Mouse (Mus musculus) MEL (cell line): ENCODE data around the gene Tmem165. TPM values are rescaled to one million over a fixed set of nuclear protein-coding genes. Genes with fewer than 3 reads are reported as not detected.

ENCODE experiments used
- DNase-seq: peaks from one replicate; pipeline ENCODE4 v3.0.0; 2011; ENCODE audit warnings: low read depth, low spot score
- H3K27ac ChIP-seq: 2 replicates; pipeline ENCODE4 v1.5.1; 2012; ENCODE audit warnings: low read depth, mild to moderate bottlenecking, control low read depth, low read length, moderate library complexity; ENCODE audit not compliant: control insufficient read depth
- H3K27me3 ChIP-seq, 2 experiments: fragments of 150-350 bp in 1 of 2; sonication (generic) in 1 of 2; 2 replicates each; pipeline ENCODE4 v1.6.1; 2012; ENCODE audit warnings: low read length in 2 of 2, mild to moderate bottlenecking in 2 of 2, improper control_type of control experiment in 1 of 2, moderate library complexity in 1 of 2; ENCODE audit not compliant: insufficient read depth in 2 of 2, control insufficient read depth in 1 of 2
- H3K36me3 ChIP-seq, 2 experiments: 2 replicates each; pipeline ENCODE4 v1.6.1; 2012 to 2014; ENCODE audit warnings: low read length in 2 of 2, improper control_type of control experiment in 1 of 2, inconsistent platforms in 1 of 2, mild to moderate bottlenecking in 1 of 2; ENCODE audit not compliant: insufficient read depth in 2 of 2, control insufficient read depth in 1 of 2
- H3K4me1 ChIP-seq, 2 experiments: fragments of 150-350 bp in 1 of 2; sonication (generic) in 1 of 2; 2 replicates each; pipeline ENCODE4 v1.6.1; 2012; ENCODE audit warnings: low read length in 2 of 2, improper control_type of control experiment in 1 of 2, mild to moderate bottlenecking in 1 of 2; ENCODE audit not compliant: insufficient read depth in 2 of 2, control insufficient read depth in 1 of 2
- H3K4me3 ChIP-seq, 2 experiments: fragments of 150-350 bp in 1 of 2; sonication (generic) in 1 of 2; 2 replicates each; pipeline ENCODE4 v1.5.1; 2012; ENCODE audit warnings: low read depth in 2 of 2, low read length in 2 of 2, mild to moderate bottlenecking in 2 of 2, moderate library complexity in 2 of 2, control low read depth in 1 of 2, improper control_type of control experiment in 1 of 2; ENCODE audit not compliant: control insufficient read depth in 1 of 2, insufficient read depth in 1 of 2
- H3K79me2 ChIP-seq: 2 replicates; pipeline ENCODE4 v1.6.1; 2012; ENCODE audit warnings: mild to moderate bottlenecking, low read length, moderate library complexity; ENCODE audit not compliant: control insufficient read depth, poor library complexity, insufficient read depth
- H3K9ac ChIP-seq: 2 replicates; pipeline ENCODE4 v1.6.1; 2012; ENCODE audit warnings: low read depth, mild to moderate bottlenecking, control low read depth, low read length, moderate library complexity; ENCODE audit not compliant: control insufficient read depth, poor library complexity, severe bottlenecking
- H3K9me3 ChIP-seq: fragments of 150-350 bp; sonication (generic); replicated peaks from 2 replicates; pipeline ENCODE4 v1.6.1; 2012; ENCODE audit warnings: mild to moderate bottlenecking, low read length, improper control_type of control experiment, moderate library complexity; ENCODE audit not compliant: insufficient read depth
- BHLHE40 ChIP-seq: IDR thresholded peaks from 2 replicates; pipeline ENCODE4 v1.6.1; 2012; ENCODE audit warnings: low read depth, mild to moderate bottlenecking, inconsistent platforms, low read length, improper control_type of control experiment, borderline replicate concordance
- CHD1 ChIP-seq: IDR thresholded peaks from 2 replicates; pipeline ENCODE4 v1.6.1; 2012; ENCODE audit warnings: low read depth, mild to moderate bottlenecking, inconsistent platforms, low read length, improper control_type of control experiment
- CHD2 ChIP-seq: IDR thresholded peaks from 2 replicates; pipeline ENCODE4 v1.6.1; 2011; ENCODE audit warnings: low read length, improper control_type of control experiment
- ELF1 ChIP-seq: IDR thresholded peaks from 2 replicates; pipeline ENCODE4 v1.6.1; 2014; ENCODE audit warnings: low read depth, mild to moderate bottlenecking, inconsistent platforms, low read length, improper control_type of control experiment, moderate library complexity
- GABPA ChIP-seq: IDR thresholded peaks from 2 replicates; pipeline ENCODE4 v1.6.1; 2012; ENCODE audit warnings: low read depth, mild to moderate bottlenecking, inconsistent platforms, low read length, improper control_type of control experiment, moderate library complexity
- GATA1 ChIP-seq: IDR thresholded peaks from 2 replicates; pipeline ENCODE4 v1.6.1; 2011; ENCODE audit warnings: low read depth, low read length, improper control_type of control experiment
- HCFC1 ChIP-seq: IDR thresholded peaks from 2 replicates; pipeline ENCODE4 v1.6.1; 2012; ENCODE audit warnings: low read depth, mild to moderate bottlenecking, inconsistent platforms, low read length, improper control_type of control experiment, moderate library complexity
- MAFK ChIP-seq: IDR thresholded peaks from 2 replicates; pipeline ENCODE4 v1.6.1; 2011; ENCODE audit warnings: low read depth, mild to moderate bottlenecking, low read length, improper control_type of control experiment, borderline replicate concordance
- MAX ChIP-seq: IDR thresholded peaks from 2 replicates; pipeline ENCODE4 v1.6.1; 2011; ENCODE audit warnings: low read length, improper control_type of control experiment
- MAZ ChIP-seq: IDR thresholded peaks from 2 replicates; pipeline ENCODE4 v1.6.1; 2012; ENCODE audit warnings: low read depth, mild to moderate bottlenecking, inconsistent platforms, low read length, improper control_type of control experiment
- MYB ChIP-seq: IDR thresholded peaks from 2 replicates; pipeline ENCODE4 v1.6.1; 2011; ENCODE audit warnings: mild to moderate bottlenecking, low read depth, low read length, improper control_type of control experiment
- NELFE ChIP-seq: IDR thresholded peaks from 2 replicates; pipeline ENCODE4 v1.6.1; 2011; ENCODE audit warnings: low read depth, low read length, improper control_type of control experiment
- NRF1 ChIP-seq: IDR thresholded peaks from 2 replicates; pipeline ENCODE4 v1.6.1; 2014; ENCODE audit warnings: low read depth, mild to moderate bottlenecking, inconsistent platforms, low read length, improper control_type of control experiment, moderate library complexity; ENCODE audit not compliant: poor library complexity, insufficient read depth, severe bottlenecking
- POLR2AphosphoS2 ChIP-seq: IDR thresholded peaks from 2 replicates; pipeline ENCODE4 v1.6.1; 2011; ENCODE audit warnings: low read length, improper control_type of control experiment
- SIN3A ChIP-seq: IDR thresholded peaks from 2 replicates; pipeline ENCODE4 v1.6.1; 2012; ENCODE audit warnings: low read length, improper control_type of control experiment, inconsistent platforms
- USF2 ChIP-seq, 2 experiments: IDR thresholded peaks; 2 replicates each; pipeline ENCODE4 v1.6.1; 2011 to 2012; ENCODE audit warnings: improper control_type of control experiment in 2 of 2, low read length in 2 of 2, borderline replicate concordance in 1 of 2, inconsistent platforms in 1 of 2, low read depth in 1 of 2, mild to moderate bottlenecking in 1 of 2; ENCODE audit not compliant: insufficient read depth in 1 of 2
- ZMIZ1 ChIP-seq: IDR thresholded peaks from 2 replicates; pipeline ENCODE4 v1.6.1; 2012; ENCODE audit warnings: low read depth, mild to moderate bottlenecking, inconsistent platforms, low read length, improper control_type of control experiment, moderate library complexity
- polyA plus RNA-seq, 2 experiments: library from polyadenylated mRNA; stranded (reverse) in 1 of 2; unstranded in 1 of 2; fragments of >175 nt in 1 of 2; fragments of >200 nt in 1 of 2; gene quantifications; 2 replicates each; pipeline versions ENCODE4 v1.2.1 to v1.2.4; 2012; ENCODE audit warnings: low replicate concordance in 2 of 2, low read depth in 1 of 2; ENCODE audit not compliant: insufficient read length in 2 of 2, insufficient read depth in 1 of 2, missing spikeins in 1 of 2
- total RNA-seq: library from RNA; depleted of rRNA; stranded (reverse); fragments of 300-350 nt; gene quantifications from 2 replicates; pipeline ENCODE4 v1.2.3, GENCODE M21; 2012

Gene Tmem165
- total and polyA plus RNA-seq, 3 experiments = 66.5 to 154 (median 73.0) TPM

DNA sequence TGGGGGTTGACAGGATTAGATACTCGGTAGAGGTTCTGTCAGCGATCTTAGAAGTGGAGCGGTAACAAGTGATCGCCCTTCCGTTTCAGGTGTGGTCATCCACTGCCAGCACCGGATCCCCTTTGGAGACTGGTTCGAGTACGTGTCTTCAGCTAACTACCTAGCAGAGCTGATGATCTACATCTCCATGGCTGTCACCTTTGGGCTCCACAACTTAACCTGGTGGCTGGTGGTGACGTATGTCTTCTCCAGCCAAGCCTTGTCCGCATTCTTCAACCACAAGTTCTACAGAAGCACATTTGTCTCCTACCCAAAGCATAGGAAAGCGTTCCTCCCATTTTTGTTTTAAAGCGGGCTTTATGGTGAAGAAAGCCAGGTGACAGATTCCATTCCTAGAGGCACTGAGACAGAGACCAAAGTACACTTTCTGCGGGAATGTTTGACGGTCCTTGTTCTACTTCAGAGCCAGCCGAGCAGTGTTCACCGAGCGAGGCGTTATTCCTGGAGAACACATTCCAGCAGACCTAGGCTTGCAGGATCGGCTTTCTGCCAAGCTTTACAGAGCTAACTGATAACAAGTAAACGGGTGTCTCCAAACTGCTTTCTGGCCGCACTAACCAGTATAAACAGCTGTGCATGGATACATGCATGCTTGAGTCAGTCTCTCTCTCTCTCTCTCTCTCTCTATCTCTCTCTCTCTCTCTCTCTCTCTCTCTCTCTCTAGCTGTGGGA is 29.1 kb upstream of the Tmem165 start:
- TF ChIP-seq MAZ (no peak), MAX (no peak), POLR2AphosphoS2 (no peak), GATA1 (no peak), CHD2 (no peak), USF2 (IDR thresholded peaks at IDR 0.05; ENCODE audit: borderline replicate concordance in 1 of 2, insufficient read depth in 1 of 2, low read depth in 1 of 2, low read length in 2 of 2) (no peak), MYB (no peak), BHLHE40 (no peak), MAFK (no peak)
- H3K4me3 ChIP-seq = no peak overlapping the region
- DNase-seq = no peak
- H3K27me3 ChIP-seq = no peaks in the 10 kb centered on the region
- no peak overlapping the region for H3K9ac ChIP-seq
- no peak overlapping the region for H3K27ac ChIP-seq
- no peaks in the 10 kb centered on the region for H3K4me1 ChIP-seq
- no peaks in the 10 kb centered on the region for H3K9me3 ChIP-seq
- H3K36me3 ChIP-seq = no peaks in the 10 kb centered on the region; a peak in 1 of 4 replicates
- no peaks in the 10 kb centered on the region for H3K79me2 ChIP-seq

DNA sequence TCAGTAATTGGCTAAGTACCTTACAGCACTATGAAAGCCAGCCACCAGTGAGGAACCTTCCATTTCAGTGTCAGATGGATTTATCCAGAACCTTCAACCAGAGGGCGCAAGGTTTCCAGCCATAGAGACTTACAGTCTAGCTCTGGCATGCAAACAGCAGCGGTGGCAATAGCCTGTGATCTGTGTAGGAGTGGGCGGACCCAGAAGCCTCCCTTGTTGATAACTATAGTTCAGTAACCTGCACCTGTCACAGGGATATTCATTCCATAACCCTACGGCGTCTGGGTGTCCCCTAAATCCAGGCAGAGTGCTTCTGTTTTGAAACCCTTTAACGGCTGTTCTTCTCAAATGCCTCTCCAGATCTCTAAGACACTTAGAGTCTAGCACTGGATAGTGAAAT is 24.1 kb upstream of the Tmem165 start:
- TF ChIP-seq ZMIZ1 = no peak
- TF ChIP-seq POLR2AphosphoS2 = no peak
- TF ChIP-seq GABPA = no peak
- no peak for TF ChIP-seq NRF1
- no peak for TF ChIP-seq CHD1
- TF ChIP-seq ELF1 = no peak
- no peak for TF ChIP-seq USF2 (IDR thresholded peaks at IDR 0.05; ENCODE audit: borderline replicate concordance in 1 of 2, insufficient read depth in 1 of 2, low read depth in 1 of 2, low read length in 2 of 2)
- no peak for TF ChIP-seq MAZ
- no peak for TF ChIP-seq BHLHE40
- TF ChIP-seq SIN3A = no peak
- TF ChIP-seq NELFE = no peak
- no peak for TF ChIP-seq GATA1
- no peak for TF ChIP-seq CHD2
- no peak for TF ChIP-seq HCFC1
- TF ChIP-seq MAX = no peak
- no peak for DNase-seq
- no peak overlapping the region for H3K4me3 ChIP-seq
- no peaks in the 10 kb centered on the region for H3K27me3 ChIP-seq
- H3K9ac ChIP-seq = no peak overlapping the region
- H3K4me1 ChIP-seq = peaks cover 4 to 8% of the 10 kb centered on the region in 2 experiments
- peaks cover 0 to 5% of the 10 kb centered on the region in 2 experiments; a peak in 2 of 4 replicates for H3K36me3 ChIP-seq
- no peak overlapping the region for H3K27ac ChIP-seq
- no peaks in the 10 kb centered on the region for H3K79me2 ChIP-seq
- no peaks in the 10 kb centered on the region for H3K9me3 ChIP-seq
